Mouse (Mus musculus): Measurements from ENCODE around the gene Rgs7bp. TPM values are rescaled to one million over a fixed set of nuclear protein-coding genes. Genes with fewer than 3 reads are reported as not detected.
"Not testable (repeated sequence)": the region's sequence is repeated elsewhere in the genome, so short reads cannot be mapped to it uniquely, and the experiment has no call there.

Gene Rgs7bp
- polyA plus RNA-seq, 1 experiment: 0.91 TPM

GRCm38 (mm10) chr13:104931635-104932532 lies 122.8 kb downstream of the Rgs7bp start:
- Histone ChIP-seq H3K4me3 (ENCODE audit: insufficient read depth, low read depth, low read length) (no peak overlapping the region), H3K27ac (replicated peaks; ENCODE audit: low read depth, low read length) (no peak overlapping the region), H3K4me1 (ENCODE audit: control insufficient read depth, insufficient read depth, insufficient read length, low read length) (no peaks in the 10 kb centered on the region)

DNA sequence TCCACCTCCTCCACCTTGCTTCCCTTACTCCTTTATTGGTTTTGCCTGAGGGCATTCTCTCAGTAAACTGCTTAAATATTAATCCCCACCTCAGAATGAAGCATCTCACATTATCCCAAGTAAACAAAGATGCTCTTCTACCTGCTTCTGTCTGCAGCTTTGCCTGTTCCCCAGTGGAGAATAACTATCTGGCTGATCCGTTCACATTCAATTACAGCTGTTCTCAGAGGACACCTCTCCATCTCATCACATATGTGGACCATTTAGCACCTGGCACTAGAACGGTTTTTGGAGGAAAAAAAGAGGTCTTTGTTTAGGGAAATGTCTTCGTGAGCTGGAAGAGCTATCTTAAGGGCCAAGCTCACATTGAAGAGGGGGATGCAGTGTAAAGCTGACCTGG lies 123.9 kb downstream of the Rgs7bp start:
- H3K4me1 ChIP-seq (ENCODE audit: control insufficient read depth, insufficient read depth, insufficient read length, low read length): no peaks in the 10 kb centered on the region
- H3K27ac ChIP-seq (replicated peaks; ENCODE audit: low read depth, low read length): no peak overlapping the region

GRCm38 (mm10) chr13:104918663-104919062 lies 136.1 kb downstream of the Rgs7bp start:
- H3K4me1 ChIP-seq (ENCODE audit: control insufficient read depth, insufficient read depth, insufficient read length, low read length): no peaks in the 10 kb centered on the region
- H3K27ac ChIP-seq (replicated peaks; ENCODE audit: low read depth, low read length): no peak overlapping the region
- H3K4me3 ChIP-seq (ENCODE audit: insufficient read depth, low read depth, low read length): no peak overlapping the region

More for the DNA sequence above, 123.9 kb downstream of the Rgs7bp start:
- no peak overlapping the region for H3K4me3 ChIP-seq (ENCODE audit: insufficient read depth, low read depth, low read length)

DNA sequence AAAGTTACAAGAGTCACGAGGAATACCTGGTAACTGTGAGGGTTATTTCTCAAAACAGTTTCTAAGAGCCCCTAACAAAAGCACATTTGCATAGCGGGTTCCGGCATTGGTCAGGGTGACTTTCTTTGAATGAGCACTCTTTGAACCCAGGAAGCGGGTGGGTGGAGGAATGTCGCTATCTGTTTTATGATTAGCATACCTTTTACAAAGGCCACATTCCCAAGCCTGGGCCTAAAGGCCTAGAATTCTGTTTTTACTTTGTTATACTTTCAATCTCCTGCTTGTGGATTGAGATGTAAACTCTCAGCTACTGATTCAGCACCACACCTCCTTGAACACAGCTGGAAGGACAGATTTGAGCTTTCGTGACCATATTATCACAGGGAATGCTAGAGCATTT lies 138.0 kb downstream of the Rgs7bp start:
- not testable (repeated sequence) for H3K4me1 ChIP-seq (ENCODE audit: control insufficient read depth, insufficient read depth, insufficient read length, low read length); H3K4me3 ChIP-seq (ENCODE audit: insufficient read depth, low read depth, low read length); H3K27ac ChIP-seq (replicated peaks; ENCODE audit: low read depth, low read length)

GRCm38 (mm10) chr13:104916106-104916505 lies 138.6 kb downstream of the Rgs7bp start:
- H3K4me3 ChIP-seq (ENCODE audit: insufficient read depth, low read depth, low read length): no peak overlapping the region
- no peak overlapping the region for H3K27ac ChIP-seq (replicated peaks; ENCODE audit: low read depth, low read length)
- no peaks in the 10 kb centered on the region for H3K4me1 ChIP-seq (ENCODE audit: control insufficient read depth, insufficient read depth, insufficient read length, low read length)

- Histone ChIP-seq H3K4me3 (ENCODE audit: insufficient read depth, low read depth, low read length) (no peak overlapping the region), H3K4me1 (ENCODE audit: control insufficient read depth, insufficient read depth, insufficient read length, low read length) (peaks cover 2% of the 10 kb centered on the region; the same call in 1 of the 2 replicates), H3K27ac (replicated peaks; ENCODE audit: low read depth, low read length) (no peak overlapping the region)
These were observed 140.3 kb downstream of the Rgs7bp start for GRCm38 (mm10) chr13:104914288-104914895.

- not testable (repeated sequence) for H3K27ac ChIP-seq (replicated peaks; ENCODE audit: low read depth, low read length)
These were observed 143.1 kb downstream of the Rgs7bp start for GRCm38 (mm10) chr13:104911626-104912025.

DNA sequence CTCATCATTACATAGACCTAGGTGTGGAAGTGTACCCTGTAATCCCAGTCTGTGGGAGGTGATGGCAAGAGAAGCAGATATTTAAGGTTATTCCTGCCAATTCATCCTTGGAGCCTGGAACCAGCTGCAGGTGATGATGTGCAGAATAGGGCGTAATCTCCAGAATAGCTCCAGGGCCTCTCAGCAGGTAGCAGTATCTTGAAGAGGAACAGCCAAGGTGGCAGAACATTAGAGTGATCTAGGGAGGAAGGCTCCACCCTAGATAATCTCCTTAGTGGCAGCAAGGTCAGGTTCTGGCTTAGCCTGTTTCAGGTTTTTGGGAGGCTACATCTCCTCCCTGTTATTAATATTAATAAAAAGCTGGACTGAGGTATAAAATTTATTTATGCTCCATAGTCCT lies 143.7 kb downstream of the Rgs7bp start:
- not testable (repeated sequence) for H3K4me3 ChIP-seq (ENCODE audit: insufficient read depth, low read depth, low read length); H3K4me1 ChIP-seq (ENCODE audit: control insufficient read depth, insufficient read depth, insufficient read length, low read length); H3K27ac ChIP-seq (replicated peaks; ENCODE audit: low read depth, low read length)

More at GRCm38 (mm10) chr13:104911626-104912025, 143.1 kb downstream of the Rgs7bp start:
- not testable (repeated sequence) for H3K4me1 ChIP-seq (ENCODE audit: control insufficient read depth, insufficient read depth, insufficient read length, low read length); H3K4me3 ChIP-seq (ENCODE audit: insufficient read depth, low read depth, low read length)

DNA sequence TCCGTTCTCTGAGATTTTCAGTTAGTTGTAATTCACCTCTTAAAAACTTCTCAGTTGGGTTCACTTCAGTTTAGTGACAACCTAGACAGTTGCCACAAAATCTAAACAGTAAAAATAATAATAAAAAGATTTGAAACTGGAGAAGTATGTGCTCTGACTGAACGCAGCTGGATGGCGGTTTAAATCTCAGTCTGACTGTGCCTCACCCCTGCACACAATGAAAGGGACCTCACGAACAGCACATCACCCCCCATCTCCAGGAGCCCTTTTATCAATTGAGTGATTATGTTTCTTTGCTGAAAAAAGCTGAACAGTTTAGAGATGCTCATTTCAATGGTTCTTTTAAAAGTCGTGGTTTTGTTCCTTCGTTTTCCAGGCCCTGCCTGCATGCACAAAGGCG lies 146.0 kb downstream of the Rgs7bp start:
- no peak overlapping the region for H3K4me3 ChIP-seq (ENCODE audit: insufficient read depth, low read depth, low read length)
- H3K27ac ChIP-seq (replicated peaks; ENCODE audit: low read depth, low read length): no peak overlapping the region
- H3K4me1 ChIP-seq (ENCODE audit: control insufficient read depth, insufficient read depth, insufficient read length, low read length): peaks cover 2% of the 10 kb centered on the region; the same call in 1 of the 2 replicates

Other genes starting within 250 kb of the Rgs7bp start
- 13.1 and 16.4 TPM in 2 replicates for gene Cwc27, start 237.8 kb downstream of the Rgs7bp start, polyA plus RNA-seq (2012; ENCODE audit: insufficient read depth, insufficient read length, missing spikeins)
- gene Shisal2b, start 191.0 kb downstream of the Rgs7bp start, polyA plus RNA-seq (2012; ENCODE audit: insufficient read depth, insufficient read length, missing spikeins): not detected in 2 replicates
- not detected in 2 replicates for gene 4933425L06Rik, start 27.2 kb upstream of the Rgs7bp start, polyA plus RNA-seq (2012; ENCODE audit: insufficient read depth, insufficient read length, missing spikeins)
- 0.92 TPM in 1 of 2 replicates, not detected in the other for gene Rnf180, start 239.9 kb upstream of the Rgs7bp start, polyA plus RNA-seq (2012; ENCODE audit: insufficient read depth, insufficient read length, missing spikeins)

Data from brown adipose tissue, adult 24 weeks (tissue).